Mouse (Mus musculus) spleen, adult 12 weeks (tissue): ENCODE results near the gene Limk2.

ENCODE experiments used
- DNase-seq: peaks from one replicate; pipeline ENCODE4 v3.0.0; 2022; ENCODE audit warnings: low spot score

Gene Limk2

DNA sequence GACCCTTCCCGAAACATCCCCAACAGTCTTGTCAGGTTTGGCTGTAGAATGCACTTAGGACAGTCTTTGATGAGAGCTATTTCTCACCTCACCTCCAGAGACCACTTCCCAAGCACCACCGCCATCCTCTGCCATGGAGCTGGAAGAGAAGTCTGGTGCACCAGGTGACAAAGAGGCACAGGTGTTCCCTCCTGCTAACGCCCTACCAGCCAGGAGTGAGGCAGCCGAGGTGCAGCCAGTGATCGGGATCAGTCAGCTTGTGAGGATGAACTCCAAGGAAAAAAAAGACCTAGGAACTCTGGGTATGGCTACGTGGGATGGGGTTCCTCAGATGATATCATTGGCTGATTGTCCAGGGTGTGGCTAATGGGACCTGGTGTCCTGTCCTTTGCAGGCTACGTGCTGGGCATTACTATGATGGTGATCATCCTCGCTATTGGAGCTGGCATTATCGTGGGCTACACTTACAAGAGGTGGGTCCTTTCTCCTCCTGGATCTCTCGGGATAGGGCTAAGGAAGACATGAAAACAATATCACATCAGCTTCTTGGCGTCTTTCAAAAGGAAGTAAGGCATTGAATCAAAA, 75.8 kb downstream of the Limk2 start:
- DNase-seq, result no peak

DNA sequence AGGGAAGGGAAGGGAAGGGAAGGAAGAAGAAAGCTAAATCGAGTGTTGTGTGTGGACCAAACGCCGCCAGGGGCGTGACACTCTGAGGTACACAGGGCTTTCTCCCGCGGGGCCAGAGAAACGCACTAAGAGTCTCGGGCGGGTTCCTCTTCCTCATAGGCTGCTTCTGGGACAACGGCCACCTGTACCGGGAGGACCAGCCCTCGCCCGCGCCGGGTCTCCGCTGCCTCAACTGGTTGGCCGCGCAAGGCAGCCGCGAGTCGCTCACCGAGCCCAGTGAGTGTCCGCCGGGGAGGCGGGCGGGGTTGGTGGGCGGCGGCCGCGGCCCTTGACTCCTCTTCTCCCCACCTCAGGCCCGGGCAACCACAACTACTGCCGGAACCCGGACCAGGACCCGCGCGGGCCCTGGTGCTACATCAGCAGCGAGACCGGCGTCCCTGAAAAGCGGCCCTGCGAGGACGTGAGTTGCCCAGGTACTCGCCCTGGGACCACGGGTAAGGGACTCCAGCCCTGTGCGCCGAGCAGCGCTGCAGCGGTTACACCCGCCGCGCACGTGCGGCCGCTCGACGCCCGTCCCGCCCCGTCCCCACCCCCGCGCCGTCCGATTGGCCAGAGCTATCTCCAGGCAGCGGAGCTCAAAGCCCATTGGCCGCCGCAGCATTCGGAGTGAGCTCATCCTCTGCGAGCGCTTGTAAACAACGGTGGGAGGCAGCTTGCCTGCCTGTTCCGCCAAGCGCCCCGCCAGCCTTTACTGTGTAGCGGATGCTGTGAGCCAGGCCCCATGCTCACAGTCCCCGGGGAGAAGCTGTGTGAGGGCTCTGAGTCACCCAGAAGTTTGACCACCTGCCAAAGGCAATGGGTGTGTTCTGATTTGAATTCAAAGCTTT, 77.0 kb downstream of the Limk2 start:
- peak; percentile 77 for DNase-seq

DNA sequence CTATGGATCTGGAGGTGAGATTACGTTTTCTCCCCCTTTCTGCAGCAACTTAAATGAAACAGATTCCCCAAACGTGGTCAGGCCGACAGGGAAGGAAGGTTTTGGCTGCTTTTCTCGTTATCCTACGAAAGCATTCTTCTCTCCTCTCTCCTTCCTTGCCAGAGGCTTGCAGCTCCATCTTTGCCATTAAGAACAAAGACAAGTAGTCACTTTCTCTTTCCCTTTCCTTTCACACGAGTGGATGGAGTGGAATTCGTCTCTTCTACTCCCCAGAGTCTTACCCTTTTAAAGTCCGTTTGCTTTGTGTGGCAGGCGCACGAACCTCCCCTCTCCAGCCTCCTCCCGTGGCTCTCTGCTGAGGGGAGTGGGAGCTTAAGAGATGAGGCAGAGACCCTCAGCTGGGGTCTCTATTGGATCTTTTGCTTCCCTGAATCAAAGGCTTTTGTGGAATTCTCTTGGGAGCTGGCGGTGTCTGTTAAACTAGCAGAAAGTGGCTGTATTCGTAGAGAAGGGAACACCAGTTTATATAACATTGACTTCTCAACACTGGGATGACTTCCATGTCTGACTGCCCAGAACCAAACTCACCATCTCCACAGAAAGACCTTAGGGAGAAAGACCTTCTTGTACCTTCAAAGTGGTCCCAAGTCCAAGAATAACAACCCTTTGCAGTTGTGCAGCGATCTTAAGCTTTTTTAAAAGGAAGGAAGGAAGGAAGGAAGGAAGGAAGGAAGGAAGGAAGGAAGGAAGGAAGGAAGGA, 77.8 kb downstream of the Limk2 start:
- DNase-seq, result no peak

DNA sequence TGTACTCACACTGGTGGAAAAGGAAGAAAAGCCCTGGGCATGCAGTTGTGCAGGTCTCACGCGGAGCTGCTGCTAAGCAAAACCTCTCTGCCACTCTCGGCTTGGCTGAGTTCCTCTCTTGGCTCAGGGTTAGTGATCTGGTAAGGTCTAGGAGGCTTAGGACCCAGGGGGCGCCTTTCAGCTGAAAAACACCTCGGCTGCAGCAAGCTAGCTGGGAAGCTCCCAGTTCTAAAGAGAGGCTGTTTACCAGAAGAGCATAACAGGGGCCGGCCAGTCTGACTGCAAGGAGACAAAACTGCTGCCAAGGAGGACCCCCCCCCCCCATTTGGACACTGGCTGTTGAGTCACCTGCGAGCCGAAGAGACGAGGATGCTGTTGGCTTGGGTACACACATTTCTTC, 78.4 kb downstream of the Limk2 start:
- peak; percentile 50 for DNase-seq

DNA sequence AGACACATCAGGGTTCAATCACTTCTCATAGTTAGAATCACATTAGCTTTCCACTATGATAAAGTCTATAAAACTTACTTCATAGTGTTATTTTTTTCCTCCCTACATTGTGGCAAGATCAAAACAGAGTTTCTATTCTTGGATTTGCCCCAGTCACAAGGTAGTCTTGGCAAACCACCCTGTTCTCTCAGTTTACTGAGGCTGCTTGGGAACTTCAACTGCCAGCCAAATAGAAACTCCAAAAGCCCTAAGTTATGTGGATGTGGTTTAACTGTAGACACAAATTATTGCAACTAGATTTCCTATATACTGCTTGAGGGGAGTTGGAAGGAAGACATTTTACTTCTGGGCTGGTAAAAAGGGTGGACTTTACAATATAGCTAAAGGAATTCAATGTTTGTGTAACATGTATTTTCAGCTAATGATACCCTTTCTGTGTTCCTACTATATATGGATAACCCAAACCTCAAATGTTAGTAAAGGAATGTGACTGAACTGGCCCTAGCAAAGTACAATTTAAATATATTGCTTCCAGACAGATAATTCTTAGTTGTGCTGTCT, 79.0 kb downstream of the Limk2 start, which contains the start of gene Pik3ip1:
Pik3ip1 (plus strand) TSS at position 511 of the 561 bp plus-strand sequence.
- no peak for DNase-seq

DNA sequence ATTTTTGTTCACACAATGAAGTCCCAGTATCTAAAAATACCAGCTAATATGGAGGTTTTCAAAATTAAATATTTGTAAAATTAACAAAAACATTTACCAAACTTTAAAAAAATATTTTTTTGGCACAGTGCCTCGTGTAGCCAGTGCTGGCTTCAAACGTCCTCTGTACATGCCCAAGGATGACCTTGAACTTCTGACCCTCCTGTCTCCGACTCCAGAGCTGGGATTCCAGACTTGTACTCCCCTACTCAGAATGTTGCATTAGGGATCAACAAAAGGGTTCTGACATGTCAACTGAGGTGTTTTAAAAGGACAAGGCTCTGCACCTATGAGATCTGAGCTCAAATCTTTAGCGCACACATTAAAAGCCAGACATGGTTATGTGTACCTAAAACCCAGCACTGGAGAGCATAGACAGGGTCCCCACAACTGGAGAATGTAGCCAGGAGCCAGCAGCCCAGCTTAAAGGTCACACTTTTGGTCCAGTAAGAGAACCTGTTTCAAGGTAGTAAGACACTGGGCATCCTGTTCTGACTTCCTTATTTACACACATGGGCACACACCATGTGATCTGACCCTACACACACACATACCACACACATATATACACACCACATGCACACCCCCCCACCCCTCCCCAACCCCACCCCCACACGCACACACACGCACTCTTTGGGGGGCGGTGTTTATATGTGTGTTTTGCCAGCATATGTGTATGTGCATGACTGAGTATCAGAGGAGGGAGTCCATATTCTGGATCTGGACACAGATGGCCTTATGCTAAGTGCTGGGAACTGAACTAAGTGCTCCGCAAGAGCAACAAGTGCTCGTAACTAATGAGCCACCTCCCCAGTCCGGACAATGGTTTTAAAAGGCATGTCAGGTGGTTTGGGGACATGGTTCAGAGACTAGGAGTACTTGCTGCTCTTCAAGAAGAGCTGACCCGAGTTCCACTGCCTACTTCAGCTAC, 79.9 kb downstream of the Limk2 start:
- no peak for DNase-seq

DNA sequence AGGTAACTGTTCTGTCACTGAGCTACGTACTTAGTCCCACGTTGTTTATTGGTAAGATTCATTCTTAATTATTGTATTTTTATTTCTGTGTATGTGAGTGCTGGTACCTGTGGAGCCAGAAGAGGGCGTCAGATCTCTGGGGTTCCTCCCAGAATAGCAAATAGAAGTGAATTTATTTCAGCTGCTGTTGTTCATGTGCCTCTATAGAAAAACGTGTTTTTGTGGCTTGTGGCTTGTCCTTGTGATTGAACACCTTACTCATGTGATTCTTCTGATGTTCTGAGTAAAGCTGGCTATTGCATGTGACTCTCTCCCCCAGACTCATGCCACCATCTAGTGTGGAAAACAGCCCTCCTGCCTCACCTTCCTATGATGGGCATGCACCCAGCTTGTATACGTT, 80.7 kb downstream of the Limk2 start:
- no peak for DNase-seq

DNA sequence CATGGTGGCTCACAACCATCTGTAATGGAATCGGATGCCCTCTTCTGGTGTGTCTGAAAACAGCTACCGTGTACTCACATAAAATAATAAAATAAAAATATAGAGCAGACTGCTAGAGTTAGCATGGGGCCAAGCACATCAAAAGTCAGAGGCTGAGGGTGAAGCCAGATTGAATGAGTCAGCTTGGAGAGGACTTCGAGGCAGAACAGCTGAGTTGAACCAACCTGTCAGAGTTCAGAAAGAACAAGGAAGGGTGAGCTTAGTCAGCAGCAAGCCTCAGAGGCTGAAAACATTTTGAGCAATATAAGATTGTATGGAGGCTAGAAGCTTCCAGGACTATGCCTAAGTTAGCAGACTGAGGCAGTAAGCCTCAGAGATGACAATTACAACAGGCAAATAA, 90.7 kb downstream of the Limk2 start:
- no peak for DNase-seq

DNA sequence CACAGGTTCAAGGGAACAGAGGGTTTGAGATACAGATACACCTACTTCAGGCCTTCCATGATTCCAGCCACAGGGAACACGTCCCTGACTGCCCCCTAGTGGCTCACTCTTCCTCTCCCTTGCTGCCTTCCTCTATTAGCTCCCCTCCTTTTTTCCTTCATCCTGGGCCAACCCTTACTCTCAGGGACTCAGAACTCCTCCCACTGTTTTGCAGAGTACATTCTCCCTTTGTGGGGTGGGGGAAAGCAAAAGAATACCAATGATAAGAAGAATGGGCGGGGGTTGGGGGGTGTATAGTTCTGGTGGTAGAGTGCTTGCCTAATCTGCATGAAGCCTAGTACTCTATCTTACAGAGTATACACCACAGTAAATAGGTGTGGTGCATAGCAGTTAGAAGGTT, 94.8 kb downstream of the Limk2 start:
- no peak for DNase-seq

DNA sequence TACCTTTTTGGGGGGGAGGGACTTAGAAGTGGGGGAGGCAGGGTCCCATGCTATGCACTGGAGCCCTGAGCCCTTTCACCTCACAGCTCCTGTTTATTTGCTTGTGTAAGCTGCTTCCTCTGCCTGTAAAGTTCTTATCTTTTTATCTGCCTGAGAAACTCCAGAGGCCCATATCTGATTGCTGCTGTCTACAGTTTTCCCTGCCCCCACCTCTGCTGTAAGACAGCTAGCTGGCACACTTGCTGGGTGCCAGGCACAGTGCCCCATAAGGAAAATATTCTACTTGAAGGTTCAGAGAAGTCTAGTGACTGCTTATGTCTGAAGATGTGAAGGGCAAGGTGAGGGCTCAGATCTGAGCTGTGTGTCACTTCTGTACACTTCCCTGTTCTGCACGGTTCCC, 95.7 kb downstream of the Limk2 start:
- DNase-seq, result no peak

DNA sequence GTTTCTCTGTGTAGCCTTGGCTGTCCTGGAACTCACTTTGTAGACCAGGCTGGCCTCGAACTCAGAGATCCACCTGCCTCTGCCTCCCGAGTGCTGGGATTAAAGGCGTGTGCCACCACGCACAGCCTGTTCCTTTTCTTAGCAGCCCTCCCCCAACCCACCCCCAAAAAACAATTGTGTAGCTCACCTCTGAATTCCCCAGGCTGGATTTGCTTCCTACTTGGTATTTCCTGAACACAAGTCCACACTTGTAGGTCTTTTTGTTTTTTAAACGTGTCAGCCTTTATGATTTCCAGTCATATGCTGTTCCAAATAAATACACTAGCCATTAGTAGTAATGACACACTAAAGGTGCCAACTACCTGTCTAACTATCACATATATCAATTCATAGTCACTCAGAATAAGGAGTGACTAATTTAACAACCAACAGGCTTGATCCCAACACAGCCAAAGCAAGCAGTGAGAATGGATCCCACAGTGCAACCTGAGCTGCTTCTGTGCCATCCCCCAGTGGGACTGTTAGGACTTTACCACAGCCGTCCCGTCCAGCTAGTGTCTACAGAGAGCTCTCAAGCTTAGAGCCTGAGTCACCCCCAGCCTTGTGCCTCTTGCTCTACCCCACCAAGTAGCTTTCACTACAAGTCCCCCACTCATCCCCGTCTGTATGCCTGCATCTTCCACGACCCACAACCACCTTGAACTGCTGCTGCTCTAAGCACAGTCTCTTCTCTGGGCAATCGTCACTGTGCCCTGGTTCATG, 97.2 kb downstream of the Limk2 start:
- DNase-seq, result no peak

DNA sequence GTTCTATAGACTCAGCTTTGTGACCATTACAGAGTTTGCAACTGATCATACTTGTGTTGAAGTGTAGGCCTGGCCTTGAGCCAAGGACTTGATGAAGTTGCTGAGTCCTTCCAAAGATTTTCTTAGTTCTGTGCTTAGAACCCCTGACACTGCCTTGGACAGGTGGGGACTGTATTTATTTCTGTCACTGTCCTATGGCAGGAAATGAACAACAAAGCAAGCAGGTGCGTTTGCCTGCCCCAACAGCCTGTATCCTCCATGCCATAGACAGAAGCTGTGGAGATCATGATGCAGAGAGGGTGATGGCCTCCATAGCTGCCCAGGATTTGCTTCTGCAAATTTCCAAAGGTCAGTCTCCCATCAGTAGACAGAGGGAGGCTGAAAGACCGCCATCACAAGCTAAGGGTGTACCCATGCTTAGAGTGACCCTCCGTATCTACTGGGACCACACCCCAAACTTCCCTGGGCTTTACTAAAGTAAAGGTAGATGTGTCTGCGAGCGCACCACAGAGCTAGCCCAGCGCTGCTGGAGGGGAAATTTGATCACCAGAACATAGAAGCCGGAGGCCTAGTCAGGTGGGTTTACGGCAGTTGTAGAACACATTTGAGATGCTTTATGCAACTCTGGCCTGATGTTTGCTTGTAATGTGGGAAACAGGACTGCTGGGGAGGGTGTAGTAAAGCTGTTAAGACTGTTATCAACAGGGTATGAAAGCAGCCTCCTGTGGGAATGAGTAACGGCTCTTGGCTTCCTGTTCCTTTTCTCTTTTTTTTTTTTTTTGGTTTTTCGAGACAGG, 98.0 kb downstream of the Limk2 start:
- no peak for DNase-seq

DNA sequence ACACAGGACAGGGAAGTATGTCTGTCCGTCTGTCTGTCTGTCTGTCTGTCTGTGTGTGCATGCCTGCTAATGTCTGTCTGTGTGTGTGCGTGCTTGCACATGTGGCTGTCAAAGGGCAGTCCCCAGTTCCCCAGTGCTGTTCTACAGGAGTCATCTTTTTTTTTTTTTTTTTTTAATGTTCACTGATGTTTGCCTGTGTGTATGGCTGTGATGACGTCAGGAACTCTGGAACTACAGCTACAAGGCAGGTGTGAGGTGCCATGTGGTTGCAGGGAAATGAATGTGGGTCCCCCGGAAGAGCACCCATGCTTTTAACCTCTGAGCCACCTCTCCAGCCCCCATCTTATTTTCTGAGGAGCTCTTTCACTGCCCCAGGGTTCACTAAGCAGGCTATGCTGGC, 99.1 kb downstream of the Limk2 start:
- no peak for DNase-seq

DNA sequence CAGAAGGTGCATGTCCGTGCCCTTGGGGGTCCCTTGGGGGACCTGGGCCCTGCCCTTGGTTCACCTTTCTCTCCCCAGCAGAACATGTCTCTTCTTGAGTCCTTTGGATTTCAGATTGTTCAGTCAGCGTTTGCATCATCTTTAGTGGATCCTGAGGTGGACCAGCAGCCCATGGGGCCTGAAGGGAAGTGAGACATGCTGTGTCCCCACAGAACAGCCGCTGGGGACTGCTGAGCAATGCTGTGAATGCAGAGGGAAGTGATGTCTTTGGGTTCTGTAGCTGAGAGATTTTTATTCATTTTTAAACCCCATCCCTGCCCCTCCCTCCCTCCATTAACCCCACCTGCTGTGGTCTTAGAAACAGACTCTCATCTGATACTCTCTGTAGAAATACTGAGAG, 101.1 kb downstream of the Limk2 start:
- DNase-seq, result no peak

DNA sequence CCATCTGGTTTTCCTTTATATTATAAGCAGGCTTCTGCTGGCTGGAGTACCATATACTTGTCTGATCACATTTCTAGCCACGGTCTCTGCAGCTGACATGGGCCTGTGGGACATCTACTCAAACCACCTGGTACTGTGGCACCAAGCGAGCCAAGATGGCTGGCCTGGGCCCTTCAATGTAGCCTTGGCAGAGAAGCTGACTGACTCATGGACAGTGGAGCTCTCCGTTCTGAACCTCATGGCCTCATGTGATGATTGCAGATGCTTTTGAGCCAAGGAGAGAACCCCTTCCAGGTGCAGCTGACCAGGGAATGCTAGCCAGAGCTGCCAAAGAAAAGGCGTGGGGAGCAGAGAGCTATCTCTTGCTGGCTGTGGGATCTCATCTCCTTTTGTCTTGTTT, 103.2 kb downstream of the Limk2 start:
- DNase-seq, result no peak

DNA sequence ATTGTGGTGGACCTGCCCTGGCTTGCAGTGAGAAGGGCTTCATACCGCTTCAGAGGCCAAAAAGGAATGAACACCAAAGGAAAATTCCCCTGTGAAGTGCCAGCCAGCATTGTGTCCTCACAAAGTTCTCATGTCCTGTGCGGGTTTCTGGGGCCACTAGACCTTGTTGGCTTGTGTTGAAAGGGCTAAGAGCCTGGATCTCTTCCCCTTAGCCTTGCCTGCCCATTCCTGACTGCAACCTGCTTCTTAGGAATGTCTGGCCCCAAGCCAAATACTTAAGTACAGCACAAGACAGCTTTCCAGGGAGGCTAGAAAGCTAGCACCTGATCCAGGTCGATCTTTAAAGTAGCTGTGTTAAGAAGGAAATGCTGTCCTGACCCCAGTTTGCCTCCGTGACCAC, 106.2 kb downstream of the Limk2 start:
- DNase-seq, result no peak

DNA sequence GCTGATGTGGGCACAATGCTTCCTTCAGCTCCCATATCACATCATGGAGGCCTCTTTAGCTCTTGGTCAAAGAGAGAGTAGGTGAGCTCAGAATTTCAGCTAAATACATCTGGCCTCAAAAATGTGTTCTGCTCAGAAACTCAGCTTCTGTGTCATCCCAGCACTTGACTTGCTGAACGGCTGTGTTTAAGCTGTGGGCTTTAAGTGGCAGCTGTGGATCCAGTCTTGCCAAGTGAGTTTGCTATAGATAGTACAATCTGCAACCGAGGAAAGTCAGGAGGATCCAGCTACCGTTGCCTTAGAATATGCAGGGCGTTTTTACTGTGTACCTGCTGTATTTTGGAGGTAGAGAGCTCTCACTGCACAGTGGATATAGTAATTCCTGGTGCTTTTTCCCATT, 106.6 kb downstream of the Limk2 start:
- no peak for DNase-seq

DNA sequence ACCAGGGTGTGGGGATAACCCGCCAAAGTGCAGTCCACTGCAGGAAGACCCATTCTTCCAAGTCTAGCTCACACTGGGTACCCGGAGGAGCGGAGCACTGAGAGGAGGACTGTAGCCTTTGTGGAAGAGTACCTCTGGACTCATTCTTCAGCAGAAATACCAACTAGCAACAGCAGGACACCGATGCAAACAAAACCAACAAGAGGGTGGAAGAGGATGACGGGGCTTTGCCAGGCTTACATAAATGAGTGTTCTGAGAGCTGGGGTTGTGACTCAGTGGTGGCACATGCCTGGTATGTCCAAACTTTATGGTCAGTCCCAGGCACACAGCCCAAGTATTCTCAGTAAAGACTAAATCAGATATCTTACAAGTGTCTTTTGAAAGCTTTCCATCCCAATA, 107.9 kb downstream of the Limk2 start:
- no peak for DNase-seq

DNA sequence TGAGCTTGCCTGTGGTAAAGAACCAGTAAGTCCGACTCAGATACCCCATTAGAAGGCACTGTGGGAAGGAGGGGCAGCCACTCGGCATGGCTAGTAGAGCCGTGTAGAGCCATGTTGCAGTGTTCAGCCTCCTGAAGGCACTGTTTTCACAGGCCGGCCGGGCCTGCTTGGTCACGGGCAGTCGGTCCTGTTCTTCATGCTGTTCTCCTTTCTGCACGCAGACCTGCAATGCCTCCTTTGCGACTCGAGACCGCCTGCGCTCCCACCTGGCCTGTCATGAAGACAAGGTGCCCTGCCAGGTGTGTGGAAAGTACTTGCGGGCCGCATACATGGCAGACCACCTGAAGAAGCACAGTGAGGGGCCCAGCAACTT, 110.2 kb downstream of the Limk2 start:
- no peak for DNase-seq
